Mouse (Mus musculus) bone marrow macrophage, adult 2 months (primary cell): ENCODE results near the gene Tubgcp6.

ENCODE experiments used
- CTCF ChIP-seq: IDR thresholded peaks from 2 replicates; pipeline ENCODE4 v1.5.1; 2012; ENCODE audit warnings: low read depth, mild to moderate bottlenecking, low read length, moderate library complexity
- POLR2A ChIP-seq: IDR thresholded peaks from 2 replicates; pipeline ENCODE4 v1.6.1; 2012; ENCODE audit warnings: mild to moderate bottlenecking, low read depth, low read length, borderline replicate concordance

DNA sequence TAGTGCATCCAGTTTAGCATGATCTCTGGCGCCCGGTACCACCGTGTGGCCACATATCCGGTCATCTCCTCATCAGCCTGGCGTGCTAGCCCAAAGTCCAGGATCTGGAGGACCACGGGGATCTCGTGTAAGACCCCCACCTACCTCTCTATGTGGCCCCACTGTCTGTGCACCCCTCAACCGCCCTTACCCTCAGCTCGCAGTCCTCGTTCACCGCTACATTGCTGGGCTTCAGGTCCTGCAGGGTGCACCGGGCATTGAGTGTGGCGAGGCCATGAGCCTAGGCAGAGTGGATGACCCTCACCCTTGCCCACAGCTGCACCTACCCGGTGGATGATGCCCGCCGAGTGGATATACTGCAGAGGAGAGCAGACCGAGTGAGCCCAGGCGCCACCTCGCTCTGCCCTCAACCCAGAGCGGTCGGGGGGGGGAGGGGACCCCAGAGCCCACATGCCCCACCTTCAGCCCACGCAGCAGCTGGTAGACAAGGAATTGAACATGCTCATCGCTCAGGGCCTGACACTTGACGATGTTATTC lies 23.0 kb upstream of the Tubgcp6 start:
- TF ChIP-seq POLR2A (no peak), CTCF (no peak)
